Mouse (Mus musculus): ENCODE measurements at regions not wholly inside any gene's neighbourhood (a gene's known extent, or its start where the extent isn't known, plus 50 kb on each side); places are given as distances from the start of the nearest gene placed in this dataset.

- H3K4me3 ChIP-seq (ENCODE audit: low read depth, low read length): no peak overlapping the region
- H3K27me3 ChIP-seq (ENCODE audit: control insufficient read depth, insufficient read depth, low read length): no peaks in the 10 kb centered on the region
- 36% methylated on average over 8 of the region's 8 CpGs for WGBS
- no peak overlapping the region for H3K9ac ChIP-seq (replicated peaks; ENCODE audit: low read length)
- no peaks in the 10 kb centered on the region for H3K9me3 ChIP-seq (replicated peaks; ENCODE audit: control insufficient read depth, low read length)
- no peaks in the 10 kb centered on the region for H3K36me3 ChIP-seq (replicated peaks; ENCODE audit: control insufficient read depth, insufficient read depth, low read depth, low read length)
- no peak overlapping the region for H3K27ac ChIP-seq (replicated peaks; ENCODE audit: low read depth, low read length)
- no peaks in the 10 kb centered on the region for H3K4me1 ChIP-seq (ENCODE audit: control insufficient read depth, insufficient read depth, low read length)
- DNase-seq (ENCODE audit: low spot score) (peak; percentile 55), ATAC-seq (replicated peaks; ENCODE audit: insufficient number of reproducible peaks, low FRiP score, low TSS enrichment, low read depth) (peak; percentile 91)
- H3K4me2 ChIP-seq (ENCODE audit: low read depth, low read length): no peak overlapping the region
Observed at GRCm38 (mm10) chr3:7943646-7944381, 1323.6 kb upstream of the 1700008P02Rik start.
